Comparison of ENCODE assay signal across 27 mouse cellular contexts in genomic region chr3:99167734-99168133, GRCm38 (mm10). TPM values are rescaled to one million over a fixed set of nuclear protein-coding genes. Genes with fewer than 3 reads are reported as not detected.
DNase-seq lines count a peak whose midpoint lies in the region; ATAC-seq and TF ChIP-seq lines count a peak whose summit lies in the region.
"Had no signal": no experiment of that assay in that cellular context is flagged by ENCODE, and none has a peak within 500 bp of the region (broad histone marks: within the 10 kb centered on the region; RNA-seq: fewer than 3 reads in every experiment).

No protein-coding gene starts in this region.

- in situ Hi-C loops in Patski (cut with MboI; ENCODE audit: low pct_unique_long_range_greater_than_20kb) = no loop called here

- CTCF ChIA-PET in Patski (lab: Charles Lee) = interaction anchor here (1.1 kb wide), 1 partner anchor 20 kb away, joined by 3 read pairs; no protein-coding TSS in a partner anchor

- H3K9me3 ChIP-seq in intestine, postnatal 0 days (ENCODE audit: control insufficient read depth) = no peaks in the 10 kb centered on the region
- no peaks in the 10 kb centered on the region for H3K9me3 ChIP-seq in intestine, embryonic 15.5 days
- no peaks in the 10 kb centered on the region for H3K9me3 ChIP-seq in midbrain, postnatal 0 days (ENCODE audit: low read length)
- no peaks in the 10 kb centered on the region for H3K9me3 ChIP-seq in midbrain, embryonic 11.5 days (ENCODE audit: control insufficient read depth, low read length)
- no peaks in the 10 kb centered on the region for H3K9me3 ChIP-seq in forebrain, embryonic 13.5 days (replicated peaks)
- H3K9me3 ChIP-seq: embryonic facial prominence, embryonic 13.5 days; forebrain, embryonic 12.5 days; midbrain, embryonic 15.5 days; neural tube, embryonic 13.5 days; stomach, embryonic 15.5 days had no signal

- no peak overlapping the region for H3K4me2 ChIP-seq in intestine, postnatal 0 days (replicated peaks; ENCODE audit: low read depth)
- no peak overlapping the region for H3K4me2 ChIP-seq in intestine, embryonic 15.5 days (replicated peaks)
- H3K4me2 ChIP-seq in midbrain, postnatal 0 days (ENCODE audit: low read depth, low read length, poor library complexity, severe bottlenecking) = no peak overlapping the region
- no peak overlapping the region for H3K4me2 ChIP-seq in midbrain, embryonic 11.5 days
- no peak overlapping the region for H3K4me2 ChIP-seq in forebrain, embryonic 13.5 days
- H3K4me2 ChIP-seq: embryonic facial prominence, embryonic 13.5 days; forebrain, embryonic 12.5 days; hindbrain, embryonic 14.5 days; midbrain, embryonic 15.5 days; neural tube, embryonic 13.5 days; stomach, embryonic 15.5 days had no signal

- H3K27ac ChIP-seq in intestine, postnatal 0 days (ENCODE audit: low read depth, low read length) = no peak overlapping the region
- H3K27ac ChIP-seq in intestine, embryonic 15.5 days = no peak overlapping the region
- no peak overlapping the region for H3K27ac ChIP-seq in midbrain, postnatal 0 days (ENCODE audit: low read depth, low read length)
- H3K27ac ChIP-seq in midbrain, embryonic 11.5 days (ENCODE audit: low read depth, low read length) = no peak overlapping the region
- no peak overlapping the region for H3K27ac ChIP-seq in forebrain, embryonic 13.5 days
- H3K27ac ChIP-seq: embryonic facial prominence, embryonic 13.5 days; forebrain, embryonic 12.5 days; hindbrain, embryonic 14.5 days; midbrain, embryonic 15.5 days; neural tube, embryonic 13.5 days; stomach, embryonic 15.5 days had no signal

- peak; percentile 45 for TF ChIP-seq CTCF in intestine, postnatal 0 days (IDR thresholded peaks at IDR 0.05; ENCODE audit: low read depth)
- peak; percentile 28; the same call in 1 of the 2 replicates for TF ChIP-seq CTCF in midbrain, postnatal 0 days (IDR thresholded peaks at IDR 0.05)
- TF ChIP-seq CTCF in Patski (IDR thresholded peaks at IDR 0.05) = peak; percentile 23

- 63% methylated on average over 4 of the region's 4 CpGs for WGBS in intestine, postnatal 0 days
- 66% methylated on average over 4 of the region's 4 CpGs for WGBS in intestine, embryonic 15.5 days
- 61% methylated on average over 4 of the region's 4 CpGs for WGBS in midbrain, postnatal 0 days
- 58% methylated on average over 4 of the region's 4 CpGs for WGBS in midbrain, embryonic 11.5 days
- 65% methylated on average over 4 of the region's 4 CpGs for WGBS in forebrain, embryonic 13.5 days

- POLR2A ChIA-PET in Patski (lab: Charles Lee) = no interaction called here

- no peaks in the 10 kb centered on the region for H3K36me3 ChIP-seq in intestine, postnatal 0 days (ENCODE audit: control insufficient read depth, insufficient read depth)
- no peaks in the 10 kb centered on the region for H3K36me3 ChIP-seq in intestine, embryonic 15.5 days
- no peaks in the 10 kb centered on the region for H3K36me3 ChIP-seq in midbrain, postnatal 0 days (ENCODE audit: insufficient read depth, low read length)
- H3K36me3 ChIP-seq in midbrain, embryonic 11.5 days (ENCODE audit: control insufficient read depth, insufficient read depth, low read length) = no peaks in the 10 kb centered on the region
- no peaks in the 10 kb centered on the region for H3K36me3 ChIP-seq in forebrain, embryonic 13.5 days (ENCODE audit: poor library complexity, severe bottlenecking)
- H3K36me3 ChIP-seq: embryonic facial prominence, embryonic 13.5 days; forebrain, embryonic 12.5 days; midbrain, embryonic 15.5 days; neural tube, embryonic 13.5 days; stomach, embryonic 15.5 days had no signal

- H3K4me1 ChIP-seq in intestine, postnatal 0 days (replicated peaks; ENCODE audit: control insufficient read depth, insufficient read depth, low read length) = no peaks in the 10 kb centered on the region
- H3K4me1 ChIP-seq in intestine, embryonic 15.5 days (replicated peaks) = no peaks in the 10 kb centered on the region
- H3K4me1 ChIP-seq in midbrain, postnatal 0 days (ENCODE audit: insufficient read depth, low read length) = no peaks in the 10 kb centered on the region
- no peaks in the 10 kb centered on the region for H3K4me1 ChIP-seq in midbrain, embryonic 11.5 days (ENCODE audit: control insufficient read depth, insufficient read depth, low read length)
- H3K4me1 ChIP-seq in forebrain, embryonic 13.5 days = no peaks in the 10 kb centered on the region
- H3K4me1 ChIP-seq: forebrain, embryonic 12.5 days; midbrain, embryonic 15.5 days; neural tube, embryonic 13.5 days; stomach, embryonic 15.5 days had no signal

- H3K9ac ChIP-seq in intestine, postnatal 0 days (ENCODE audit: low read depth, low read length) = no peak overlapping the region
- no peak overlapping the region for H3K9ac ChIP-seq in intestine, embryonic 15.5 days
- no peak overlapping the region for H3K9ac ChIP-seq in midbrain, postnatal 0 days (replicated peaks; ENCODE audit: low read length, poor library complexity, severe bottlenecking)
- H3K9ac ChIP-seq in midbrain, embryonic 11.5 days (ENCODE audit: low read length) = no peak overlapping the region
- H3K9ac ChIP-seq in forebrain, embryonic 13.5 days = no peak overlapping the region
- H3K9ac ChIP-seq: embryonic facial prominence, embryonic 13.5 days; forebrain, embryonic 12.5 days; hindbrain, embryonic 14.5 days; midbrain, embryonic 15.5 days; neural tube, embryonic 13.5 days; stomach, embryonic 15.5 days had no signal

- ATAC-seq in intestine, postnatal 0 days = no peak
- ATAC-seq in intestine, embryonic 15.5 days = no peak
- ATAC-seq in midbrain, postnatal 0 days (ENCODE audit: low FRiP score) = no peak
- ATAC-seq in midbrain, embryonic 11.5 days (ENCODE audit: low FRiP score) = no peak
- ATAC-seq in Patski = no peak
- ATAC-seq in megakaryocyte-erythroid progenitor cell, adult 5-6 weeks (replicated peaks; ENCODE audit: low FRiP score, low TSS enrichment, poor library complexity, severe bottlenecking) = peak; percentile 57; the same call in 1 of the 2 replicates
- ATAC-seq in forebrain, embryonic 13.5 days = no peak
- ATAC-seq: inflammation-experienced regulatory T-cells, adult 6 months; midbrain, embryonic 15.5 days had no signal

- DNase-seq in midbrain, postnatal 0 days (ENCODE audit: low spot score) = no peak
- no peak for DNase-seq in midbrain, embryonic 11.5 days (ENCODE audit: low spot score, missing footprints)
- DNase-seq in Patski (ENCODE audit: low read depth, low spot score) = no peak
- no peak for DNase-seq in testis, postnatal 10 days (ENCODE audit: low spot score)
- DNase-seq: cerebellum, adult 2 months; cerebellum, postnatal 25 days; embryo, embryonic 11 days; gastrocnemius, postnatal 10 days; heart, adult 18-20 months; heart, postnatal 36 days; kidney, postnatal 4 days; lung, postnatal 14 days; thymus, postnatal 25 days had no signal

- no peaks in the 10 kb centered on the region for H3K27me3 ChIP-seq in intestine, postnatal 0 days (replicated peaks; ENCODE audit: control insufficient read depth, insufficient read depth, low read length)
- no peaks in the 10 kb centered on the region for H3K27me3 ChIP-seq in intestine, embryonic 15.5 days (replicated peaks)
- no peaks in the 10 kb centered on the region for H3K27me3 ChIP-seq in midbrain, postnatal 0 days (ENCODE audit: insufficient read depth, low read length)
- no peaks in the 10 kb centered on the region for H3K27me3 ChIP-seq in midbrain, embryonic 11.5 days (ENCODE audit: control insufficient read depth, insufficient read depth, low read length)
- H3K27me3 ChIP-seq in Patski = no peaks in the 10 kb centered on the region
- H3K27me3 ChIP-seq in forebrain, embryonic 13.5 days = no peaks in the 10 kb centered on the region
- H3K27me3 ChIP-seq: embryonic facial prominence, embryonic 13.5 days; forebrain, embryonic 12.5 days; megakaryocyte, embryonic 14.5 days; midbrain, embryonic 15.5 days; neural tube, embryonic 13.5 days; stomach, embryonic 15.5 days had no signal

- H3K4me3 ChIP-seq in intestine, postnatal 0 days (ENCODE audit: low read depth, low read length) = no peak overlapping the region
- no peak overlapping the region for H3K4me3 ChIP-seq in intestine, embryonic 15.5 days (replicated peaks)
- no peak overlapping the region for H3K4me3 ChIP-seq in midbrain, postnatal 0 days (ENCODE audit: low read depth, low read length)
- no peak overlapping the region for H3K4me3 ChIP-seq in midbrain, embryonic 11.5 days (ENCODE audit: low read depth, low read length)
- H3K4me3 ChIP-seq in forebrain, embryonic 13.5 days = no peak overlapping the region
- H3K4me3 ChIP-seq: embryonic facial prominence, embryonic 13.5 days; erythroblast, embryonic 14.5 days; forebrain, embryonic 12.5 days; megakaryocyte, embryonic 14.5 days; midbrain, embryonic 15.5 days; myocyte; neural tube, embryonic 13.5 days; stomach, embryonic 15.5 days had no signal

RNA-seq across cellular contexts. Expression of gene Wars2, which starts 26.9 kb away (rescaled TPM):
- 2.9 and 3.9 TPM in 2 replicates for polyA plus RNA-seq in intestine, postnatal 0 days (2015; fragmentation: Nextera tagmentation; extraction: Ambion mirVana)
- polyA plus RNA-seq in intestine, embryonic 15.5 days (2015; fragmentation: Nextera tagmentation; extraction: Ambion mirVana) = 8.5 and 9.4 TPM in 2 replicates
- total RNA-seq in midbrain, postnatal 0 days (2014; rRNA removed) = 6.7 and 6.9 TPM in 2 replicates
- 4.4 and 4.9 TPM in 2 replicates for polyA plus RNA-seq in midbrain, postnatal 0 days (2015; fragmentation: Nextera tagmentation; extraction: Ambion mirVana)
- 6.1 and 6.9 TPM in 2 replicates for polyA plus RNA-seq in midbrain, embryonic 11.5 days (2014; fragmentation: Nextera tagmentation; extraction: Ambion mirVana)
- 17.9 TPM for polyA plus RNA-seq in Patski (2021)
- 12.6 and 13.0 TPM in 2 replicates for total RNA-seq in megakaryocyte-erythroid progenitor cell, adult 5-6 weeks (2014; fragmentation: Nextera tagmentation)
- total RNA-seq in megakaryocyte-erythroid progenitor cell, adult 5-6 weeks (2017) = 3.3 and 6.6 TPM in 2 replicates
- polyA plus RNA-seq in forebrain, embryonic 13.5 days (2015; fragmentation: Nextera tagmentation; extraction: Ambion mirVana) = 4.9 and 6.4 TPM in 2 replicates
